Mouse (Mus musculus): ENCODE results near the gene Ppp1r36. TPM values are rescaled to one million over a fixed set of nuclear protein-coding genes. Genes with fewer than 3 reads are reported as not detected.

The Ppp1r36 gene
- polyA plus RNA-seq, 1 experiment = not detected

DNA sequence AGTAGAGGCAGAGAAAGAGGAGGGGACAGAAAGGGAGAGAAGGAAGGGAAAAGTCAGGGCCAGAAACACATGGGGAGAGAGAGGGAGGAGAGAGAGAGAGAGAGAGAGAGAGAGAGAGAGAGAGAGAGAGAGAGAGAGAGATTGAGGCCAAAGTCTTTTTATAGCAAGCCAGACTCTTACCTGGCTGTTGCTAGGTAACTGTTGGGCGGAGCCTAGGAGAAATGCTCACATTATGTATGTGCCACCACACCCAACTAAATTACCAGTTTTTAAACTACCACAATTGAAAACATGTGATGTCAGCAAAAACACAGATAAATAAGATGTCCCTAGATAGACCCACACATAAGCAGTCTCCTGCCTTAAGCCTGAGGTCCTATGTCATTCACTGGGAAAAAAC, 58.8 kb downstream of the Ppp1r36 start:
- Histone ChIP-seq H3K9me3 (ENCODE audit: control insufficient read depth, low read length) (no peaks in the 10 kb centered on the region), H3K27me3 (ENCODE audit: control insufficient read depth) (0 out of 2 replicates have a peak, but pooled peaks cover 5% of the 10 kb centered on the region), H3K36me3 (ENCODE audit: control insufficient read depth) (no peaks in the 10 kb centered on the region), H3K4me3 (replicated peaks) (no peak overlapping the region), H3K4me1 (ENCODE audit: control insufficient read depth) (peaks cover 4% of the 10 kb centered on the region)
- TF ChIP-seq TAL1 (IDR thresholded peaks at IDR 0.05; ENCODE audit: low read length) (no peak), GATA1 (IDR thresholded peaks at IDR 0.05; ENCODE audit: low read length) (no peak)

DNA sequence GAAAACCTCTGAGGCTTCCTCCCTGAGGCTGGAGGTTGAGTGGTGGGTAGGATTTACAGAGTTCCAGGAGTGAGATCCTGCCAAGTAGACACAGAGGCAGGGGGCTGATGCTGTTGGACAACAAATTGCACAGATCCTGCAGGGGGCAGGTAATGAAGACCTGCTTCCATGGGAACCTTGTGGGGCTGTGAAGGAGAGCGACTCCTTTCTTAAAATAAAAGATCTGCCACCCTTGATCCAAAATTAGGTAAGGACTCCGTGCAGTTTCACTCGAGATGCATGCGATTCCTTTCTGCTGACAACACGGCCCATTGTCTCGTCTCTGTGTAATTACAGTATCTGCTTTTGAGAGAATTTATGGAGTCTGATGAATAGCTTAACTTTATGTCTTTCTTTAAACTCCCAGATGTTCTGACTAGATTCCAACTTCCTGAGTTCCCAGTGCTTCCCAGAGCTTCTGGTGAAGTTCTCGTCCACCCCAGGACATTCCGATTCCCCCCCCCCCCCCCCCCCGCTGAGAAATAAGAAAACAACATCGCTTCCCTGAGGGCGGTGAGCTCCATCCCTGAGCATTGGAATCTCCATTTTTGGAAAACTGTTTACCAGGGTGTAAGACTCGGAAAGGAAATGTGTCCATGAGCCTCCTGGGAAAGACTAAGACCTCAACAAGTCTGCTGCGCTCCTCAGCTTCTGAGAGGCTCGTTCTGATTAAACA, 61.1 kb downstream of the Ppp1r36 start:
- Histone ChIP-seq H3K4me3 (replicated peaks) (no peak overlapping the region), H3K9me3 (ENCODE audit: control insufficient read depth, low read length) (no peaks in the 10 kb centered on the region)
- TF ChIP-seq TAL1 (IDR thresholded peaks at IDR 0.05; ENCODE audit: low read length) (no peak), GATA1 (IDR thresholded peaks at IDR 0.05; ENCODE audit: low read length) (no peak)

DNA sequence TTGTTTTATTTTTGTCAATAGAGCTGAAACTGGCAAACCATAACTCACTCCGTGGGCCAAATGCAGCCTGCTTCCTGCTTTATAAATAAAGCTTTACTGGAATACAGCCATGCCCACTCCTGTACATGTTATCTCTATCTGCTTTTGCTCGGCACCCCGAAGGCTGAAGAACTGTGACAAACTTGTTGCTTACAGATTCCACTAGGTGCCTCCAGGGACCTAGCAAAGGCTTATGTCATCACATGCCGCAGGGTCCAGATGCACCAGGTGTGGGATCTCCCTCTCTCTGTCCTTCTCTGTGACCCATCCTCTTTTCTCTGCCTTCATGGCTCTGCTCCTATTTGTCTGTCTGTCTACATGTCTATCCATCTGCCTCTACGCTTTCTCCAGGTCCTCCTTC, 61.8 kb downstream of the Ppp1r36 start:
- H3K27me3 ChIP-seq (ENCODE audit: control insufficient read depth) = 0 out of 2 replicates have a peak, but pooled peaks cover 5% of the 10 kb centered on the region
- peaks cover under 1% of the 10 kb centered on the region; the same call in 1 of the 2 replicates for H3K4me1 ChIP-seq (ENCODE audit: control insufficient read depth)
- no peaks in the 10 kb centered on the region for H3K9me3 ChIP-seq (ENCODE audit: control insufficient read depth, low read length)
- H3K4me3 ChIP-seq (replicated peaks) = no peak overlapping the region
- no peak for TF ChIP-seq GATA1 (IDR thresholded peaks at IDR 0.05; ENCODE audit: low read length)
- no peak for TF ChIP-seq TAL1 (IDR thresholded peaks at IDR 0.05; ENCODE audit: low read length)
- H3K36me3 ChIP-seq (ENCODE audit: control insufficient read depth) = no peaks in the 10 kb centered on the region

More for the DNA sequence above, 61.1 kb downstream of the Ppp1r36 start:
- Histone ChIP-seq H3K27me3 (ENCODE audit: control insufficient read depth) (0 out of 2 replicates have a peak, but pooled peaks cover 5% of the 10 kb centered on the region), H3K36me3 (ENCODE audit: control insufficient read depth) (no peaks in the 10 kb centered on the region), H3K4me1 (ENCODE audit: control insufficient read depth) (peaks cover 4% of the 10 kb centered on the region)

DNA sequence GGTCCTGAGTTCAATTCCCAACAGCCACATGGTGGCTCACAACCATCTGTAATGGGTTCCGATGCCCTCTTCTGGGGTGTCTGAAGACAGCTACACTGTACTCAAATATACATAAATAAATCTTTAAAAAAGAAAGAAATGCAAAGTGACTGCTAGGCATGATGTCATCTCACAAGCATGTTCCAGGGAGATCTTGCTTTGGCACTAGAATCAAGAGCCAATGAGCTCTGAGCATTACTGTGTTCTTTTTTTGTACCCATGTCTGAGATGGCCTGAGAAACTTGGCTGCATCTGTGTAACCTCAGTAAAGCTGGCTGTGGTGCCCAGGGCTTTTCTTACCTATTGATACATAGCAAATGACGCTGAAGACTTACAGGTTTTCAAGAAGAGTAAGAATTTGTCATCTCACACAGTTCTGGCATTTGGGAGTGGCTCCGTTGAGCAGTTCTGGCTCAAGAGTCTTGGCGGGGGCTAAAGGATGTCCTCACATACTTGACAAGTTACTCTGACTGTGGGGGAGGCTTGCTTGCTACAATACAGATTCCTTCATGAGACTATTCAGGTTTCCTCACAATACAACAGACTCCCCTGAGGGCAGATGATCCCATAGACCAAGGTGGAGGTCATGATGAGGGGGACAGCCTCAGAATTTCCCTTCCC, 62.6 kb downstream of the Ppp1r36 start:
- H3K4me1 ChIP-seq (ENCODE audit: control insufficient read depth) = no peaks in the 10 kb centered on the region
- TF ChIP-seq TAL1 (IDR thresholded peaks at IDR 0.05; ENCODE audit: low read length) (no peak), GATA1 (IDR thresholded peaks at IDR 0.05; ENCODE audit: low read length) (no peak)
- no peaks in the 10 kb centered on the region for H3K9me3 ChIP-seq (ENCODE audit: control insufficient read depth, low read length)

DNA sequence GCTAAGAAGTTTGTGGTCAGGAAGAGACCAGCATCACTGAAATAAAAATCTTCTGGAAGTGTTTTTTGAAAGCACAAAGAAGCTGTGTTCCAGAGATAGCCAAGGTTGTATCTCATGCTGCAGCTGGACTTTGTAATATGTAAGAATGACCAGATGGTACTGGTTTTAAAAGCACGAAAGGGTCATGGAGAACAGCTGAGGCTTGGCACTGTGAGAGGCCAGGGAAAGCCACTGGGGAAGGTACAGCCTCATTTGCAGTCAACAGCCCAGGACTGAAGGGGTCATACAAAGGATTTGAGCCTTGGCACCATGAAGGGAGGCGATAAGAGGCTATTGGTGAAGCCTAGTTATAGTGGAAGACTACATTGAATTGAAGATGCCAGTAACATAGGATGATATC, 65.1 kb downstream of the Ppp1r36 start:
- Histone ChIP-seq H3K4me1 (ENCODE audit: control insufficient read depth) (no peaks in the 10 kb centered on the region), H3K9me3 (ENCODE audit: control insufficient read depth, low read length) (no peaks in the 10 kb centered on the region), H3K4me3 (replicated peaks) (no peak overlapping the region), H3K27me3 (ENCODE audit: control insufficient read depth) (0 out of 2 replicates have a peak, but pooled peaks cover 5% of the 10 kb centered on the region), H3K36me3 (ENCODE audit: control insufficient read depth) (no peaks in the 10 kb centered on the region)
- TF ChIP-seq TAL1 (IDR thresholded peaks at IDR 0.05; ENCODE audit: low read length) (no peak), GATA1 (IDR thresholded peaks at IDR 0.05; ENCODE audit: low read length) (no peak)

More for the DNA sequence above, 62.6 kb downstream of the Ppp1r36 start:
- no peaks in the 10 kb centered on the region for H3K36me3 ChIP-seq (ENCODE audit: control insufficient read depth)
- 0 out of 2 replicates have a peak, but pooled peaks cover 5% of the 10 kb centered on the region for H3K27me3 ChIP-seq (ENCODE audit: control insufficient read depth)
- no peak overlapping the region for H3K4me3 ChIP-seq (replicated peaks)

DNA sequence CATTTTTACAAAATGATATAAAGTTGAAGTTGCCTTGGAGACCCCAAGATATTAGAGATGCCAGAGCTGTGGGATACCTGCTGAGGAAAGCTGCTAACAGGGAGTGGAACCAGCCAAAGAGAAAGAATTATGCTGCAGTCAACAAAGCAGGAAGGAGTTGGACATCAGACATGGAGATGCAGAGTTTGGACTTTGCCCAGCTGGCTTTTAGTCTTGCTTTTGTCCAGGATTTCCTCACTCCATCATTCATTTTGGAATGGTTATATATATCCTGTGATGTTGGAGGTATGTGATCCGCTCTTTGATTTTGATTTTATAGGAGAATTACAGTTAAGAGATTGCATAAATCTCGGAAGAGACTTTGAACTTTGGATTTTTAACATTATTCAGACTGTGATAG, 65.6 kb downstream of the Ppp1r36 start:
- Histone ChIP-seq H3K27me3 (ENCODE audit: control insufficient read depth) (0 out of 2 replicates have a peak, but pooled peaks cover 5% of the 10 kb centered on the region), H3K4me3 (replicated peaks) (no peak overlapping the region), H3K4me1 (ENCODE audit: control insufficient read depth) (no peaks in the 10 kb centered on the region), H3K9me3 (ENCODE audit: control insufficient read depth, low read length) (no peaks in the 10 kb centered on the region), H3K36me3 (ENCODE audit: control insufficient read depth) (no peaks in the 10 kb centered on the region)
- TF ChIP-seq GATA1 (IDR thresholded peaks at IDR 0.05; ENCODE audit: low read length) = no peak
- no peak for TF ChIP-seq TAL1 (IDR thresholded peaks at IDR 0.05; ENCODE audit: low read length)

DNA sequence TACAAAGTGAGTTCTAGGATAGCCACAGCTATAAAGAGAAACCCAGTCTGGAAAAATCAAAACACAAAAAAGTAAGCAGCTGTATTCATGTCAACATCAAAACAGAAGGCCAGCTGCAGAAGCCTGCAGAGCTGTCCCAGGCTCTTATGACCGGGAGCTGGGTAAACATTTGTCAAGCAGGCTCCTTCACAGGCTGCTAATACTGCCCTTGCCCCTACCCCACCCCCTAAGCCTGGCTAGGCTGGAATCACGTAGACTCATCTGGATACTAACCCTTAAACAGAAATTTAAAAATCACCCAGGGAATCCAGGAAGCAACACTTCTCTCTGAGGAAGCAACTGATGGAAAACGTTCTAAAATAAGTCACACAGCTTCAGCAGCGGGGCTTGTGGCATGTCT, 67.5 kb downstream of the Ppp1r36 start:
- H3K36me3 ChIP-seq (ENCODE audit: control insufficient read depth) = no peaks in the 10 kb centered on the region

DNA sequence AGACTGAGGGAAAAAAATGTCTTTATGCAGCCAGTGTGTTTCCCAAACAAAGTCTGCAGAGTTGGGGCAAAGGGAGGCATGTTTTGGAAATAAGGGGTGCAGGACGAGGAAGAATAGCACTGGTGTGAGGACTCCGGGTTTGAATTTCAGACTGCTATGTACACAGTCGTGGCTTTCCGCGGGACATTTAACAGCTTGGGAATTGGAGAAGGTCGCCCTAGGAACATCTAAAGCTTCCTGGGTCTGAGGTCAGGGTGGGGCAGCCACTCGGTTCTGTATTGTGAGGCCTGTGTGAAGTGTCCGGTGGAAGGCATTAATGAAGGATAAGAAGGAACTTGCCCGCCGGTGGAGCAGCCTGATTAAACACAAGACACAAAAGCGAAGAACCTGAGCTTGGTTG, 68.0 kb downstream of the Ppp1r36 start:
- H3K4me3 ChIP-seq (replicated peaks) = no peak overlapping the region
- H3K27me3 ChIP-seq (ENCODE audit: control insufficient read depth) = no peaks in the 10 kb centered on the region
- H3K36me3 ChIP-seq (ENCODE audit: control insufficient read depth) = no peaks in the 10 kb centered on the region
- TF ChIP-seq GATA1 (IDR thresholded peaks at IDR 0.05; ENCODE audit: low read length) = no peak
- no peaks in the 10 kb centered on the region for H3K9me3 ChIP-seq (ENCODE audit: control insufficient read depth, low read length)
- no peaks in the 10 kb centered on the region for H3K4me1 ChIP-seq (ENCODE audit: control insufficient read depth)

More for the DNA sequence above, 67.5 kb downstream of the Ppp1r36 start:
- no peak overlapping the region for H3K4me3 ChIP-seq (replicated peaks)
- H3K4me1 ChIP-seq (ENCODE audit: control insufficient read depth) = no peaks in the 10 kb centered on the region
- no peaks in the 10 kb centered on the region for H3K9me3 ChIP-seq (ENCODE audit: control insufficient read depth, low read length)
- no peaks in the 10 kb centered on the region for H3K27me3 ChIP-seq (ENCODE audit: control insufficient read depth)
- no peak for TF ChIP-seq GATA1 (IDR thresholded peaks at IDR 0.05; ENCODE audit: low read length)
- TF ChIP-seq TAL1 (IDR thresholded peaks at IDR 0.05; ENCODE audit: low read length) = no peak

DNA sequence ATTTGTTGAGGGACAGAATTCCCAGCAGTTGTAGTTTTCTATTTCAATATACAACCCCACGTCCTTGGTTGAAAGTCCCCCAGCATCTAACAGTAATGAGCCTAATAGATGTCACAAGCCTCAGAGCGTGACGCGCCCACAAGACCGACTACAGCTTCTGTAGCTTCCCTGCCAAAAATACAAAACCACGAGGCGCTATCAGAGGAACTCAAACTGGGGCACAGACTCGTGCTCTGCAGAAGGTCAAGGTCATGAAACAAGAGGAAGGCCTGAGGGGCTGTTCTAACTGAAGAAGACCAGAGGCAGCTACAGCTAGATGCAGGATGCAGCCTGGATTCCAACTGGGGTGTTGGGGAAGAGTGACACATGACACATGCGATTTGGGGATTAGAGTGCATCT, 69.6 kb downstream of the Ppp1r36 start:
- Histone ChIP-seq H3K36me3 (ENCODE audit: control insufficient read depth) (no peaks in the 10 kb centered on the region), H3K4me3 (replicated peaks) (no peak overlapping the region), H3K27me3 (ENCODE audit: control insufficient read depth) (no peaks in the 10 kb centered on the region), H3K4me1 (ENCODE audit: control insufficient read depth) (no peaks in the 10 kb centered on the region), H3K9me3 (ENCODE audit: control insufficient read depth, low read length) (peaks cover 3% of the 10 kb centered on the region; the same call in 1 of the 2 replicates)
- TF ChIP-seq GATA1 (IDR thresholded peaks at IDR 0.05; ENCODE audit: low read length) (no peak), TAL1 (IDR thresholded peaks at IDR 0.05; ENCODE audit: low read length) (no peak)

Other genes with a start within 250 kb of the Ppp1r36 start
- gene Esr2, start 240.3 kb upstream of the Ppp1r36 start, polyA plus RNA-seq (2012) = not detected in 2 replicates
- not detected in 2 replicates for gene Tex21, start 170.8 kb upstream of the Ppp1r36 start, polyA plus RNA-seq (2012)
- gene Mthfd1, start 162.2 kb upstream of the Ppp1r36 start, polyA plus RNA-seq (2012) = 5.1 and 6.5 TPM in 2 replicates
- 0.01 TPM in 2 replicates for gene Akap5, start 92.6 kb upstream of the Ppp1r36 start, polyA plus RNA-seq (2012)
- 0.29 and 0.59 TPM in 2 replicates for gene Zbtb25, start 47.9 kb upstream of the Ppp1r36 start, polyA plus RNA-seq (2012)
- 0.10 and 0.14 TPM in 2 replicates for gene Zbtb1, start 47.3 kb upstream of the Ppp1r36 start, polyA plus RNA-seq (2012)
- 0.20 and 0.27 TPM in 2 replicates for gene Hspa2, start 13.4 kb upstream of the Ppp1r36 start, polyA plus RNA-seq (2012)
- gene Plekhg3, start 113.4 kb downstream of the Ppp1r36 start, polyA plus RNA-seq (2012) = 0.02 and 0.05 TPM in 2 replicates

All from erythroblast, embryonic 14.5 days (primary cell).